Mouse (Mus musculus) large intestine, adult 2 months (tissue): ENCODE data around the gene Cyb5r3. TPM values are rescaled to one million over a fixed set of nuclear protein-coding genes. Genes with fewer than 3 reads are reported as not detected.
A peak's percentile ranks its signal among the peaks of the same experiment; 100 is the strongest.

ENCODE experiments used
- DNase-seq: peaks from one replicate; pipeline ENCODE4 v3.0.0-alpha.2; 2012; ENCODE audit warnings: low read depth, low spot score
- WGBS: fragments of 180-500 bp; shearing (Covaris S2); methylation state at CpG from one replicate; pipeline ENCODE4 v1.1.7; 2018; 5-methylcytosine and 5-hydroxymethylcytosine counted together
- polyA plus RNA-seq: library from polyadenylated mRNA; depleted of rRNA; stranded (reverse); fragments of >200 nt; gene quantifications from 2 replicates; pipeline ENCODE4 v1.2.3, GENCODE M21; 2012; rRNA removed

Gene Cyb5r3
- polyA plus RNA-seq: 101 and 218 TPM in 2 replicates

DNA sequence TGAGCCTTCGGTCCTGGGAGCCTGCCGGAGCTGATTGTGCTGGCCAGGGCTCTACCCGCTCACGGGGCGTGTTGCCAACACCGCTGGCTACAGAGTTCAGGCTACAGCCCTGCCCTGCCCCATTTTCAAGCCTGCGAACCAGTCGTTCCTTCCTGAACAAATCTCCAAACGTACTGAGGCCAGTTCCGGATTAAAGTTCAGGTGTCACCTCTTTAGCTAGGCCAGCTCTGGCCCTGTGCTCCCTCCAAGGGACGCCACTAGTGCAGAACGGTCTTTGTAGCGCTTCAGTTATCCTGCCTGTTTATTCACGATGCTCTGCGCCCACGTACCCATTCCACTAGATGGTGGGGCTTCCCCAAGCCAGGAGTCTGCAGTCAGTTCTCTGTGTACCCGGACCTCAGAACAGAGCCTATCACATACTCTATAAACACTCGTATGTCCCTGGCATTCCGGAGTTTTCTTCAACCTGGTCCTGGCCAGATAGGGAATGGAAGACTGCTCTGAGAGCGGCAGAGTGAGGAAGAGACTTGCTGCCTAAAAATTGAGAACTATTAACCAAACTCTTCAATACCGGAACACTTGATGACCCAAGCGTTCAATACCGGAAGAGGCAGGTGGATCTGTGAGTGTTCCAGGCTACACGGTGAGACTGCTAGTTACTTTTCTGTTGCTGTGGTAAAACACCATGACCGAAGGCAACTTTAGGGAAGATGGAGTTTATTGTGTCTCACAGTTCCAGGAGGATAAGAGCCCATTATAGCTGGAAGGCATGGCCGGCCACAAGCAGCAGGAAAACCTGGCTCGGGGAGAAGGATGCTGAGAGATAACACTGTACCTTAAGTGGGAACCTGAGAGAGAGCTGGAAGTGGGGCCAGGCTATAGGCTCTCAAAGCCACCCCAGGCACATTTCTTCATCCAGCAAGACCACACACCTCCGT lies at the start of gene Cyb5r3:
TSS of gene Cyb5r3 (minus strand) at position 101 of the 938 bp plus-strand sequence.
- peak; percentile 51 for DNase-seq
- 29% methylated on average over 28 of the region's 28 CpGs for WGBS

DNA sequence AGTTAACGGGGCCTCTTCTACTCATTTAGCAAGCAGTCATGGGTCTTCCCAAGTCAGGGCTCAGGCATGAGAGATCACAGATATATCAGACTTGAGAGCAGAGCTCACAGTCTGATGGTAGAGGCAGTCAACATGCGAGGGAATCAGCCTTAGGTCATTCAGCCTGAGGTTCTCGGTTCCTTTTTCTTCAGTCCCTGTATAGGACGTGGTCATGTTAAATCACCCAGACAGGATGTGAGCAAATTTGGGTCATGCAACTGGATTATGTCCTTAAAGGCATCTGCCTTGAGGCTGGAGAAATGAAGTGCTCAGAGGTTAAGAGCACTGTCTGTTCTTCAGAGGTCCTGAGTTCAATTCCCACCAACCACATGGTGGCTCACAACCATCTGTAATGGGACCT lies 49.3 kb upstream of the Cyb5r3 start:
- WGBS: 79% methylated on average over 4 of the region's 4 CpGs

DNA sequence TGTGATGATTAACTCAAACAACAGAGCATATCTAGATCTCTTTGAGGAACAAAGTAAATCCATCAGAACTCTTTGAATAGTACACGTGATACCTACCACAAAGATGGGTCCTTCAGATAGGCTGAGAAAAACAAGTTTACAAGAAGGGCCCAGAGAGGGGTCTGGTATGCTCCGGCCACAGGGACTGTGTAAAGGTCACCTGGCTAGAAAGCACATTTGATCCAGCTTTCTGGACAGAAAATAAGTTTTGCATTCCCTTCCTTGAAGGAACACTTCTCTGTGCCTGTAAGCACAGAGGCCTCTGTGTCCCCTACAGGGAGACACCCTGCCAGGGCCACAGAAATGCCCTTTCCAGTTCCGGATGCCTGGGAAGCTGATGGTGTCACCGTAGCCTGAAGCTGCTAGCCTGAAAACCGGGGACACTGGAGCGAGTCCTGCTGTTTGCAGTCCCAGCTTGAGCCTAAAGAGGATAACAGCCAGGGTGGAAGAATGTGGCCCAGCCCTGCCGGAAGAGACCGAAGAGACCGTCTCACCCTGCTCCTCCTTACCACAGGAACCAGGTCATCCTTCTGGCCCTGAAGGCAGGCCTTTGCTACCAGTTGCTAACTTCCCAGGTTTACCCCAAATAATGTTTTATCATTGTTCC lies 48.1 kb upstream of the Cyb5r3 start:
- no peak for DNase-seq
- WGBS: 71% methylated on average over 9 of the region's 9 CpGs

More for the DNA sequence above, 49.3 kb upstream of the Cyb5r3 start:
- DNase-seq: no peak

DNA sequence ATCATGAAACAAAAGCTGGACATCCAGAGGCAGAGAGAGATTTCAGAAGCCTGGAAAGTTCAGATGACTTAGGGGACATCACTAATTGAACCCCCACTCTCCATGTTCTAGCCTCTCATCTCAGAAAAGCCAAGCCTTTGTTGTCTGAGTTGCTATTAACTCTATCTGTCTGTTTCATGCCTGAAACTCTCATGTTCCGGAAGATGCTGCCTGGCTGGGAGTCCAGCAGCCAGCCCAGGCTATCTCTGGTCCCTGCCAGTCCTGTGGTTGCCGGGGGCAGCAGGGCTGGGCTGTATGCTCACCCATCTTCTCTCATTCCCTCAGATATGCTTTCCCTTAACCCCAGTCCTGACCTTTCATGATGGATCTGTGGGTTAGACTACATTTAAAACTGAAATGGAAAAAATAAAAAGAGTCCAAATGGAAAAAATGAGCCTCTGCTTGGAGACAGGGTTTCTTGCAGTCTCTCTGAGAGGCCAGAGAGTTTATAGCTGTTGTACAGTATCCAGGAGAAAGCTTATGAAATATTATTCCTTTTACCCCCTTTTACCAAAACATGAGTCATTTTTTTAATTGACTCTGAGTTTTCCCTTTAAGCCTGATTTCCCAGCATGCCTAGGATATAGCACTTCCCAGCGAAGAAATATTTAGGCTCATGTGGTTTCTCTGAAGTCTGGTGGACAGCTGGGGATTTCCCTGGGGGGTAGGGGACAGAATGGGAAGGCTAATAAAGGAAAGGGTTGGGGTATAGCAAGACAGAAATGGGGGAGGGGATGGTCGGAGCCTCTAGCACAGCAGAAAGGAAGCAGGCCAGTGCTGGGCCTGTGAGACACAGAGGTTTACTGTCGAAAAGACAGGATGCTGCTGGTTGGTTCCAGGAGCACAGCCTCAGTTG lies 43.2 kb upstream of the Cyb5r3 start:
- WGBS: 52% methylated on average over 5 of the region's 5 CpGs

DNA sequence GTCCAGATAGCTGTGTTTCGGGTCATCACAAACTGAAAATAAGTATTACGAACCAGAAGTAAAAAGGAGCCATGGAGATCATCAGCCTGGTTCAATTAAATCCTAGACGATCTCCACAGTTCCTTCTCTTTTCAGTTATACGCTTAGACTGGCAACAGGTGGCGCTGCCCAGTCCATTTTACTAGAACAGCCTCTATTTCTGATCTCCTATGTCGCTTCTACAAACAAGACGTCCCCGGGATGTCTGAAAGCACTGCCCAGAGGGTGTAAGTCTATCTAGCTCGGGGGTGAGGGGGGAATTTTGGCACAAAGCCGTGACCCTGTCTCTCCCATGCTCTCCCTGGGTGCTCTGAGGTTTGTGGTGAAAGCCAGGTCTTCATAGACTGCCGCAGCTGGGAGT lies 37.8 kb upstream of the Cyb5r3 start:
- WGBS: 21% methylated on average over 11 of the region's 11 CpGs
- DNase-seq: no peak

More for the DNA sequence above, 43.2 kb upstream of the Cyb5r3 start:
- no peak for DNase-seq

- no peak for DNase-seq
- WGBS: 20% methylated on average over 10 of the region's 10 CpGs
Observed at GRCm38 (mm10) chr15:83209719-83210118, 37.3 kb upstream of the Cyb5r3 start.

DNA sequence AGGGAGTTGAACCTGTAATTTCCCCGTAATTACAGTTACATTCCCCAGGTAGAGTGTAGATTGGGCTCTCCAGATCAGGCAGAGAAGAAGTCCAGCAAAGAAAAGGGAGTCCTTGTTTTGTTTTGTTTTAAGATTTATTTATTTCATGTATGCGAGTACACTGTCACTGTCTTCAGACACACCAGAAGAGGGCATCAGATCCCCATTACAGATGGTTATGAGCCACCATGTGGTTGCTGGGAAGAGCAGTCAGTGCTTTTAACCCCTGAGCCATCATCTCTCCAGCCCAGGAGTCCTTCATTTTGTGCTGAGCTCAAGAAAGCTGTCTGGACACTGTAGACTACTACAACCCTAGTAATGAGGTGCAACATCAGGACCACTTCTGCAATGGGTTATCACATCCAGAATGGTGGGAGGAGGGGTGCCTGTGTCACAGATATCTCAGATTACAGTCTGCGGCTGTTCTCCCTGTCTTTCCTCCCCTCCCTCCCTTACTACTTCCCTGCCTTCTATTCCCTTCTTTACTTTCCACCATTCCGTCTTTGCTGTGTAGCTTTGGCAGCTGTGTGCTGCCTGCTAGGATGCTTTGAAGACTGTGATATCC lies 36.8 kb upstream of the Cyb5r3 start:
- DNase-seq: no peak

GRCm38 (mm10) chr15:83204731-83205451 lies 32.5 kb upstream of the Cyb5r3 start:
- WGBS: 21% methylated on average over 10 of the region's 10 CpGs
- no peak for DNase-seq

More for the DNA sequence above, 36.8 kb upstream of the Cyb5r3 start:
- whole genome bisulfite sequencing: 57% methylated on average over 4 of the region's 4 CpGs

- WGBS: 86% methylated on average over 4 of the region's 4 CpGs
- no peak for DNase-seq
Observed at GRCm38 (mm10) chr15:83202412-83202811, 30.0 kb upstream of the Cyb5r3 start.

DNA sequence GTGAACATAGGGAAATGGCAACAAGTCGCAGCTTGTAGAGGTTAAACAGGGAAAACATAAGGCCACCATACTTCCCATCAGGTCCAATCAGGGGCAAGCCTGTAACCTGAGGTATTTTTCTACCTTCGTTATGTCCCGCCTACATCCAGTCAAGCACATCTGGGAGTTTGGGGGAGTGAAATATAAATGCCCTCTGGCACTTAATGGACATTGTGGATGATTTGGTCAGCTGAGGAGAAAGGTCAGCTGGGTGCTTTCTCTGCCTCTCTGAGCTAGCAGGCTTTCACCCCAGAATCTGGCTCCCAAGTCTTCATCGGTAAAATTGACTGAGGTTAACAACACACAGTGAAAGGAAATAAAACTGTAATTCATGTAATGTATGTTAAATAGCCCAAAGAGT lies 21.0 kb upstream of the Cyb5r3 start:
- WGBS: 94% methylated on average over 4 of the region's 4 CpGs
- DNase-seq: no peak

GRCm38 (mm10) chr15:83182351-83182750 lies 10.0 kb upstream of the Cyb5r3 start:
- 36% methylated on average over 5 of the region's 5 CpGs for WGBS
- DNase-seq: no peak

- 47% methylated on average over 4 of the region's 4 CpGs for whole genome bisulfite sequencing
- DNase-seq: no peak
Observed at GRCm38 (mm10) chr15:83181800-83182330, 9.5 kb upstream of the Cyb5r3 start.

DNA sequence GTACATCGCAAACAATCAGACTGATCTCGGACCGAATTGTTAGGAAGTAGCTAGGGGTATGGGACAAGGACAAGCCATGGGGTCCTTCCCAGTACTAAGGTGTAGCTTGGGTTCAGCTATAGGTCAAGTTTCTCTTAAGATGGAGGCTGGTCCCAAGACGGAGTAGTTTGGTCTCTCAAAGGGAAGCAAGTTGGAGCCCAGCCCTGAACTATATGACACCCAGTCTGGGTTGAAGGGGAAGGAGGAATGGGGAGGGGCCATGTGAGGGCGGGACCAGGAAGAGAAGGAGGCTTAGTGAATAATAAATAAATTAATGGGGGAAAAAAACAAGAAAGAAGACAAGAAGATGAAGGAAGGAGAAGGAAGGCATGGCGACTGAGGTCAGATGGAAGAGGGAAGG lies 7.6 kb upstream of the Cyb5r3 start:
- no peak for DNase-seq
- WGBS: 79% methylated on average over 6 of the region's 6 CpGs

GRCm38 (mm10) chr15:83176653-83177052 lies 4.3 kb upstream of the Cyb5r3 start:
- no peak for DNase-seq
- WGBS: 64% methylated on average over 4 of the region's 4 CpGs

GRCm38 (mm10) chr15:83173914-83174884 lies 1.8 kb upstream of the Cyb5r3 start:
- DNase-seq: no peak
- 84% methylated on average over 14 of the region's 14 CpGs for WGBS

GRCm38 (mm10) chr15:83171712-83172481 lies 495 bp downstream of the Cyb5r3 start:
- DNase-seq: peak; percentile 91
- WGBS: under 1% methylated on average over 67 of the region's 67 CpGs
